Mouse (Mus musculus): ENCODE data around the gene Vsig4. TPM values are rescaled to one million over a fixed set of nuclear protein-coding genes. Genes with fewer than 3 reads are reported as not detected.
"Not testable (repeated sequence)": the region's sequence is repeated elsewhere in the genome, so short reads cannot be mapped to it uniquely, and the experiment has no call there.

The Vsig4 gene
- polyA plus RNA-seq, 1 experiment = not detected

GRCm38 (mm10) chrX:96224210-96224609, 69.0 kb downstream of the Vsig4 start:
- no peak overlapping the region; the same call in 1 of the 2 replicates for H3K27ac ChIP-seq (ENCODE audit: control insufficient read depth, insufficient read depth, low read depth, low read length, poor library complexity)
- TF ChIP-seq CTCF (IDR thresholded peaks at IDR 0.05; ENCODE audit: control insufficient read depth, insufficient read depth, low read length) (no peak), POLR2A (IDR thresholded peaks at IDR 0.05; ENCODE audit: borderline replicate concordance, control insufficient read depth, low read depth, low read length) (no peak)
- H3K4me1 ChIP-seq (ENCODE audit: control insufficient read depth, insufficient read depth, low read length) = no peaks in the 10 kb centered on the region; the same call in 1 of the 2 replicates
- no peak overlapping the region for H3K4me3 ChIP-seq (replicated peaks; ENCODE audit: control insufficient read depth, low read depth, low read length)
- WGBS = 20% methylated on average over 6 of the region's 6 CpGs

GRCm38 (mm10) chrX:96218088-96218487, 75.2 kb downstream of the Vsig4 start:
- H3K4me3 ChIP-seq (replicated peaks; ENCODE audit: control insufficient read depth, low read depth, low read length) = no peak overlapping the region
- H3K27ac ChIP-seq (ENCODE audit: control insufficient read depth, insufficient read depth, low read depth, low read length, poor library complexity) = no peak overlapping the region
- 5% methylated on average over 1 of the region's 1 CpGs for WGBS
- no peaks in the 10 kb centered on the region; the same call in 1 of the 2 replicates for H3K4me1 ChIP-seq (ENCODE audit: control insufficient read depth, insufficient read depth, low read length)
- TF ChIP-seq CTCF (IDR thresholded peaks at IDR 0.05; ENCODE audit: control insufficient read depth, insufficient read depth, low read length) = no peak
- no peak for TF ChIP-seq POLR2A (IDR thresholded peaks at IDR 0.05; ENCODE audit: borderline replicate concordance, control insufficient read depth, low read depth, low read length)

GRCm38 (mm10) chrX:96206872-96207271, 86.4 kb downstream of the Vsig4 start:
- Histone ChIP-seq H3K4me3 (replicated peaks; ENCODE audit: control insufficient read depth, low read depth, low read length) (no peak overlapping the region), H3K4me1 (ENCODE audit: control insufficient read depth, insufficient read depth, low read length) (no peaks in the 10 kb centered on the region; the same call in 1 of the 2 replicates), H3K27ac (ENCODE audit: control insufficient read depth, insufficient read depth, low read depth, low read length, poor library complexity) (no peak overlapping the region)
- TF ChIP-seq CTCF (IDR thresholded peaks at IDR 0.05; ENCODE audit: control insufficient read depth, insufficient read depth, low read length) = no peak
- no peak for TF ChIP-seq POLR2A (IDR thresholded peaks at IDR 0.05; ENCODE audit: borderline replicate concordance, control insufficient read depth, low read depth, low read length)
- 18% methylated on average over 1 of the region's 1 CpGs for WGBS

GRCm38 (mm10) chrX:96205143-96205542, 88.1 kb downstream of the Vsig4 start:
- not testable (repeated sequence) for H3K27ac ChIP-seq (ENCODE audit: control insufficient read depth, insufficient read depth, low read depth, low read length, poor library complexity); H3K4me3 ChIP-seq (replicated peaks; ENCODE audit: control insufficient read depth, low read depth, low read length); H3K4me1 ChIP-seq (ENCODE audit: control insufficient read depth, insufficient read depth, low read length)
- WGBS = 45% methylated on average over 3 of the region's 3 CpGs

Other genes starting within 250 kb of the Vsig4 start
- gene Msn, start 197.4 kb downstream of the Vsig4 start, polyA plus RNA-seq (2011; ENCODE audit: insufficient read depth, insufficient read length, low replicate concordance, missing spikeins) = 98.4 and 146 TPM in 2 replicates
- gene Heph, start 161.9 kb upstream of the Vsig4 start, polyA plus RNA-seq (2011; ENCODE audit: insufficient read depth, insufficient read length, low replicate concordance, missing spikeins) = 1.2 and 2.1 TPM in 2 replicates
- gene Hsf3, start 162.9 kb upstream of the Vsig4 start, polyA plus RNA-seq (2011; ENCODE audit: insufficient read depth, insufficient read length, low replicate concordance, missing spikeins) = not detected in 2 replicates